Mouse (Mus musculus) kidney, adult 2 months (tissue): ENCODE data around the gene Gm2022. TPM values are rescaled to one million over a fixed set of nuclear protein-coding genes. Genes with fewer than 3 reads are reported as not detected.
"Not testable (repeated sequence)": the region's sequence is repeated elsewhere in the genome, so short reads cannot be mapped to it uniquely, and the experiment has no call there.

Source experiments
- DNase-seq: peaks from one replicate; pipeline ENCODE4 v3.0.0; 2021
- H3K27ac ChIP-seq: fragments of 200-500 bp; 2 replicates; pipeline ENCODE4 v1.5.1; 2012; ENCODE audit warnings: low read depth, low read length, control low read depth, inconsistent platforms; ENCODE audit not compliant: insufficient read depth
- H3K27me3 ChIP-seq: fragments of 200-500 bp; replicated peaks from 2 replicates; pipeline ENCODE4 v1.6.1; 2012; ENCODE audit warnings: mild to moderate bottlenecking, moderate library complexity, low read length, inconsistent platforms; ENCODE audit not compliant: control insufficient read depth, insufficient read depth
- H3K36me3 ChIP-seq: fragments of 200-500 bp; 2 replicates; pipeline ENCODE4 v1.6.1; 2012; ENCODE audit warnings: mild to moderate bottlenecking, moderate library complexity, low read length, inconsistent platforms; ENCODE audit not compliant: control insufficient read depth, insufficient read depth
- H3K4me1 ChIP-seq: fragments of 200-500 bp; 2 replicates; pipeline ENCODE4 v1.6.1; 2011; ENCODE audit warnings: low read length; ENCODE audit not compliant: control insufficient read depth, insufficient read depth
- H3K4me3 ChIP-seq: fragments of 200-500 bp; 2 replicates; pipeline ENCODE4 v1.5.1; 2011; ENCODE audit warnings: mild to moderate bottlenecking, low read depth, low read length, control low read depth; ENCODE audit not compliant: insufficient read depth
- WGBS: fragments of 180-500 bp; shearing (Covaris S2); methylation state at CpG from one replicate; pipeline ENCODE4 v1.1.7; 2018; 5-methylcytosine and 5-hydroxymethylcytosine counted together
- polyA plus RNA-seq: library from polyadenylated mRNA; depleted of rRNA; stranded (reverse); fragments of >200 nt; gene quantifications from 2 replicates; pipeline ENCODE4 v1.2.3, GENCODE M21; 2012; rRNA removed

The Gm2022 gene
- polyA plus RNA-seq, result not detected in 2 replicates

DNA sequence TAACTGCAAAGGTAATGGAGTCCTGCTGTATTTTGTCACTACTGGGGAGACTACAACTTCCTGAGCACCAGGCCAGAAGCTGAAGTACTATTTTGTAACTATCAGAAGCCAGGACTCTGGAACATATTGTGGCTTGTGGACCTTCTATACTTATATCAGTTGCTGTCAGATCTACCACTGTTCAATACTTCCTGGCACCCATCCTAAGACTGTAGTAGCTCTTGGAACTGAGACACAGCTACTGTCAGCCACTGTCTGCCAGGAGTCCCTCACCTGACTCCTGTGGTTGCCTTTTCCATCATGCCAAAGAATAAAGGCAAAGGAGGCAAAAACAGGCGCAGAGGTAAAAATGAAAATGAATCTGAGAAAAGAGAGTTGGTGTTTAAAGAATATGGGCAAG, at the start of gene Gm2022:
TSS of gene Gm2022 (plus strand) at position 301 of the 400 bp plus-strand sequence.
- H3K27me3 ChIP-seq, DNase-seq, H3K4me1 ChIP-seq, H3K27ac ChIP-seq, H3K4me3 ChIP-seq, H3K36me3 ChIP-seq: not testable (repeated sequence)
- WGBS, result 80% methylated on average over 1 of the region's 1 CpGs

DNA sequence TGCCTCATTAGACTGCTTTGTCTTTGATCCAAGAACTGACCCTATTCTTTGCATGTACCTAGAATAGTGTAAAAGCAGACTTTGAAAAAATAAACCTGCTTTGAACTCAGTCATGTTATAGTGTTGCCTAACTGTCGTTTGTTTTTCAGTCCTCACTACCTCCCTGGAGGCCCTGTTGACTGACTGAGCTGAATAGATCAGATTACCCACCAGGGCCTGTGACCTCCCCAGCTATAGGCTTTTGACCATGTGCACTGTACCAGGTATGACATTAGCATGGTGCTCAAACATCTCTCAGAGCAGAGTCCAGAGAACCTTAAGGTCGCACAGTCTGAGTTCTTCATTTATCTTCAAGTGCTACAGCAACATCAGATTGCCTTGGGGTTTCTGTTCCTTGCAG, 44.5 kb upstream of the Gm2022 start:
- H3K36me3 ChIP-seq, H3K27me3 ChIP-seq, DNase-seq, H3K27ac ChIP-seq, H3K4me3 ChIP-seq, H3K4me1 ChIP-seq: not testable (repeated sequence)
- WGBS, result no CpG with 5 or more reads among the region's 2 CpGs

DNA sequence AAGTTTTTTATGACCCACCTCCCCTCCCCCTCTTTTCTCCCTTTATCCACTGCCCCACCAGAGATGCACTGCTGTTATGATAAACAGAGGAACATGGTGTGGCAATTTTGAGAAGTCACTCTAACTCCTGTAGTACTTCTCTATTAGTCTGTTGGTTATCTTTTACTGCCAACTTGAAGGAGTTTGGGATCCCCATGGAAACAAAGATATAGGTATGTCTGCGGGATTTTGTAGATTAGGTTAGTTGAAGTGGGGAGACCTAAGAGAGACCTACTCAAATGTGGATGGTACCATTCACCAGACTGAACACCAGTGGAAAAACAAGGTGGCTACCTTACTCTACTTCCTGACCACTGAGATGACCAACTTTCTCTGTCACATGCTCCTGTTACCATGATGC, 39.1 kb upstream of the Gm2022 start:
- 83% methylated on average over 1 of the region's 1 CpGs for WGBS
- not testable (repeated sequence) for H3K36me3 ChIP-seq, H3K4me1 ChIP-seq, H3K27me3 ChIP-seq, H3K4me3 ChIP-seq, DNase-seq, H3K27ac ChIP-seq

DNA sequence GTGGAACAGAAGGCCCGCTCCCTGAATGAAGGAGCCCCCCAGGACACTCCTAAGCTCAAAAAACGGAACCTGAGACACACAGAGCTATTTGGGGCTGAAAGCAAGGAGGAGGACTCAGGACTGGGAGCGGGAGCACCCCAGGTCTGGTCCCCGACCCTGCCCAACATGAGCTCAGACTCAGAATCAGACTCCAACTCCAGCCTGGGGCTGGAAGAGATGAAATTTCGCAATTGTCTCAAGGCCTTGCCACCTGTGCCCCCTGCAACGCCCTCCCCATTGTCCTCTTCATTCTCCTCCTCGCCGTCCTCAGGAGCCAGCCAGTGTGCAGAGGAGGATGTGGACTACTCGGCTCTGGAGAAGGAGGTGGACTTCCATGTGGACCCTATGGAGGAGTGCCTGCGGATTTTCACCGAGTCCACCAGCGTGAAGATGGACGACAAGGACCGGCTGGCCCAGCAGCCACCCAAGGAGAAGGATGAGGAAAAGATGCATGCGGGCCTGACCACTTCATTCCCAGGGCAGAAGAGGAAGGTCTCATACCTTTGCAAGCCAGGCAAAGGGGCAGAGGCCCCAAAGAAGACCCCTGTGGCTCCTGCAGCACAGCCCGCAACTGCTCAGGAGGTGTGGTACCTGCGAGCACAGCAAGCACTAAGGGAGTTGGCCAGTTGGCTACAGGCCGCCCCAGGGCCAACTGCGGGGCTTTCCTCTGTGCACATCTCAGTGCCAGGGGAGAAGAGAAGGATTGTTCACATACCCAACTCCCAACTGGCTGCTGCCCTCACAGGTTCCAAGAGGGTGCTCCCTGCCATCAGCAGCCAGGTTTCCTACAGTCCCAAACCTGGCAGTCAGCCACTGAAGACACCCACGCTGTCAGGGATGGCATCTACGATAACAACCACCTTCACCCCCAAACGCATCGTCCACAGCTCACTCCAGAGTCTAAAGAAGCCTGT, 33.2 kb upstream of the Gm2022 start:
- 84% methylated on average over 23 of the region's 23 CpGs for WGBS

DNA sequence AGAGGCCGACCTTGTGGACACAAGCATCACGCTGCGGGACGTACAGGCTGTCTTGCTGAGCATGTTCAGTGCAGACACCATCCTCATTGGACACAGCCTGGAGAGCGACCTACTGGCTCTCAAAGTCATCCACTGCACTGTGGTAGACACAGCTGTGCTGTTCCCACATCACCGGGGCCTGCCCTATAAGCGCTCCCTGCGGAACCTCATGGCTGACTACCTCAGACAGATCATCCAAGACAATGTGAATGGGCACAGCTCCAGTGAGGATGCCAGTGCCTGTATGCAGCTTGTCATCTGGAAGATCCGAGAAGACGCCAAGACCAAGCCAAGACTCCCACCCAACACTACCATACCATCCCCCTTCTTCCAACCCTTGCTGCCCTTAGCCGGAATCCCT, 31.5 kb upstream of the Gm2022 start:
- WGBS, result 95% methylated on average over 10 of the region's 11 CpGs

More for the DNA sequence above, 33.2 kb upstream of the Gm2022 start:
- not testable (repeated sequence) for H3K27me3 ChIP-seq, H3K4me3 ChIP-seq, H3K27ac ChIP-seq, H3K4me1 ChIP-seq, H3K36me3 ChIP-seq, DNase-seq

DNA sequence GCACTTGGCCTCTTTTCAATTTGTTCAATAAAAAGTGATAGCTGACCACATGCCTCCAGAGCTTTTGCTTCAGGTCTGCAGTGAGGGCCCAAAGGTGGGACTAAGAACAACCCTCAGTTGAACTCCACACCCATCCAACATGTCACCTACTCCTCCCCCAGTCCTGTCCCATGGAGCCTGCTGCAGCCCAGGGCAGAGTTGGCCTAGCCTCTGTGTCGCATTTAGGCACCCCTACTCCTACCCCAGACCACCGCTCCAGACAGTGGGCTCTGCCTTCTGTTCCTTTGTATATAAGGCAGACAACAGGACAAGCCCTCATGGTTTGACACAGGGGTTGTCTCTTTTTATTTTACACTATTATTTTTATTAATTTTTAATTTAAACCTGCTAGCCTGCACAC, 31.1 kb upstream of the Gm2022 start:
- not testable (repeated sequence) for H3K4me1 ChIP-seq, H3K36me3 ChIP-seq, DNase-seq, H3K27ac ChIP-seq, H3K4me3 ChIP-seq, H3K27me3 ChIP-seq
- WGBS, result 77% methylated on average over 2 of the region's 2 CpGs

More for the DNA sequence above, 31.5 kb upstream of the Gm2022 start:
- not testable (repeated sequence) for H3K4me1 ChIP-seq, DNase-seq, H3K27me3 ChIP-seq, H3K4me3 ChIP-seq, H3K36me3 ChIP-seq, H3K27ac ChIP-seq

DNA sequence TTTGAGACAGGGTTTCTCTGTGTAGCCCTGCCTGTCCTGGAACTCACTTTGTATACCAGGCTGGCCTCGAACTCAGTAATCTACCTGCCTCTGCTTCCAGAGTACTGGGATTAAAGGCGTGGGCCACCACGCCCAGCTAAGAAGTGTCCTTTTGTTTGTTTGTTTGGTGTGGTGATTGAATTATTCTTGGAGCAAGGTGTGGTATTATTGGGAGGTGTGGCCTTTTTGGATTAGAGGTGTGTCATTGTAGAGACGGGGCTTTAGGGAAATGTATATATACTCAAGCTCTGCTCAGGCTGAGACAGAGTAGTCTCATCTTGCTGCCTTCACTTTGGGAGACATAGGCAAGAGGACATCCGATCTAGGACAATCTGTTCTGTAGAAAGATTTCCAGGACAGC, 21.4 kb upstream of the Gm2022 start, which contains the start of gene Gm2016:
TSS of gene Gm2016 (plus strand) at position 301 of the 400 bp plus-strand sequence.
- WGBS, result 85% methylated on average over 5 of the region's 5 CpGs
- not testable (repeated sequence) for H3K27ac ChIP-seq, H3K36me3 ChIP-seq, DNase-seq, H3K27me3 ChIP-seq, H3K4me1 ChIP-seq, H3K4me3 ChIP-seq

DNA sequence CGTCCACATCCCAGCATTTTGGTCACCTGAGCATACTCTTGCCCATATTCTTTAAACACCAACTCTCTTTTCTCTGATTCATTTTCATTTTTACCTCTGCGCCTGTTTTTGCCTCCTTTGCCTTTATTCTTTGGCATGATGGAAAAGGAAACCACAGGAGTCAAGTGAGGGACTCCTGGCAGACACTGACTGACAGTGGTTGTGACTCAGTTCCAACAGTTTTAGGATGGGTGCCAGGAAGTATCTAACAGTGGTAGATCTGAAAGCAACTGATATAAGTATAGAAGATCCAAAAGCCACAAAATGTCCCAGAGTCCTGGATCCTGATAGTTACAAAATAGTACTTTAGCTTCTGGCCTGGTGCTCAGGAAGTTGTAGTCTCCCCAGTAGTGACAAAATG, 24.6 kb downstream of the Gm2022 start, which contains the start of gene Gm2035:
TSS of gene Gm2035 (minus strand) at position 137 of the 400 bp plus-strand sequence.
- H3K27ac ChIP-seq, H3K36me3 ChIP-seq, H3K4me1 ChIP-seq, DNase-seq, H3K4me3 ChIP-seq, H3K27me3 ChIP-seq: not testable (repeated sequence)
- WGBS, result 73% methylated on average over 2 of the region's 2 CpGs

Other genes with a start within 250 kb of the Gm2022 start
- gene Gm21319, start 119.6 kb upstream of the Gm2022 start, polyA plus RNA-seq, result not detected in 2 replicates
- gene Gm21936, start 99.9 kb upstream of the Gm2022 start, polyA plus RNA-seq, result not detected in 2 replicates
- gene BB287469, start 78.8 kb upstream of the Gm2022 start, polyA plus RNA-seq, result not detected in 2 replicates
- not detected in 2 replicates for gene Gm2001, start 53.0 kb upstream of the Gm2022 start, polyA plus RNA-seq
- gene Gm2016, start 21.3 kb upstream of the Gm2022 start, polyA plus RNA-seq, result not detected in 2 replicates
- not detected in 2 replicates for gene Gm2035, start 24.5 kb downstream of the Gm2022 start, polyA plus RNA-seq
- not detected in 2 replicates for gene Gm2042, start 58.7 kb downstream of the Gm2022 start, polyA plus RNA-seq
- not detected in 2 replicates for gene Gm2075, start 116.5 kb downstream of the Gm2022 start, polyA plus RNA-seq
- gene Gm6803, start 123.4 kb downstream of the Gm2022 start, polyA plus RNA-seq, result not detected in 2 replicates
- not detected in 2 replicates for gene Gm2056, start 131.6 kb downstream of the Gm2022 start, polyA plus RNA-seq
- not detected in 2 replicates for gene Gm16368, start 188.3 kb downstream of the Gm2022 start, polyA plus RNA-seq